Mouse (Mus musculus): ENCODE results near the gene Aim2. TPM values are rescaled to one million over a fixed set of nuclear protein-coding genes. Genes with fewer than 3 reads are reported as not detected.

Aim2 gene
- polyA plus RNA-seq, 1 experiment = 1.5 TPM

Other genes starting within 250 kb of the Aim2 start
- gene Olfr1408, start 213.5 kb upstream of the Aim2 start, polyA plus RNA-seq (2012; rRNA removed) = not detected in 2 replicates
- gene Olfr1406, start 160.2 kb upstream of the Aim2 start, polyA plus RNA-seq (2012; rRNA removed) = not detected in 2 replicates
- not detected in 2 replicates for gene Olfr218, start 153.1 kb upstream of the Aim2 start, polyA plus RNA-seq (2012; rRNA removed)
- gene Olfr1404, start 138.5 kb upstream of the Aim2 start, polyA plus RNA-seq (2012; rRNA removed) = not detected in 2 replicates
- gene Fcer1a, start 123.7 kb upstream of the Aim2 start, polyA plus RNA-seq (2012; rRNA removed) = not detected in 2 replicates
- gene Olfr418, start 84.9 kb upstream of the Aim2 start, polyA plus RNA-seq (2012; rRNA removed) = not detected in 2 replicates
- 32.4 and 79.5 TPM in 2 replicates for gene Mptx2, start 73.1 kb upstream of the Aim2 start, polyA plus RNA-seq (2012; rRNA removed)
- 7.9 and 11.1 TPM in 2 replicates for gene Ackr1, start 17.1 kb upstream of the Aim2 start, polyA plus RNA-seq (2012; rRNA removed)
- gene Cadm3, start 16.8 kb downstream of the Aim2 start, polyA plus RNA-seq (2012; rRNA removed) = 3.8 and 4.9 TPM in 2 replicates
- 0.52 and 1.2 TPM in 2 replicates for gene Ifi206, start 140.2 kb downstream of the Aim2 start, polyA plus RNA-seq (2012; rRNA removed)
- gene Ifi214, start 185.1 kb downstream of the Aim2 start, polyA plus RNA-seq (2012; rRNA removed) = not detected in 2 replicates
- 0.47 and 0.87 TPM in 2 replicates for gene Ifi213, start 248.4 kb downstream of the Aim2 start, polyA plus RNA-seq (2012; rRNA removed)